16 mouse cellular contexts compared by ENCODE assay signal in the genomic region with DNA sequence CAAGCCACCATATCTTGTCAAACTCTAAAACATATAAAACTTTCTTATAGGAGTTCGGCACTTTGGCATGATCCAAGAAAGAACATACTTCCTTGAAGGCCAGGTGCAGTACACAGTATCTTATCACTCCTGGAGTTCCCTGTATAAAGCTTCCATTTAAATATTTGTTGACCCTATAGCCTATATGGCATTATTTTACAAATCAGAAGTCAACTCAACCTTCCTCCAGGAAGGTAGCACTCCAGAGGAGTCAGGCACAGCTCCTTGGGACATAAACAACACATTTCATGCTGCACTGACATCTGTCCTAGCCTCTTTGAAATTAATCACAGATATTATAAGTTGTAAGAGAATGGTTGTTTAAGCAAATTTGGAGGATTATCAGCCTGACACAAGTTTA.
"Had no signal": no experiment of that assay in that cellular context is flagged by ENCODE, and none has a peak within 500 bp of the region (broad histone marks: within the 10 kb centered on the region; RNA-seq: fewer than 3 reads in every experiment).

No protein-coding gene starts in this region.

- H3K9me3 ChIP-seq: neural tube, embryonic 12.5 days; neural tube, embryonic 13.5 days; neural tube, embryonic 15.5 days; stomach, embryonic 15.5 days had no signal

- H3K4me1 ChIP-seq: neural tube, embryonic 12.5 days; neural tube, embryonic 13.5 days; neural tube, embryonic 15.5 days; stomach, embryonic 15.5 days had no signal

- H3K4me3 ChIP-seq: neural tube, embryonic 12.5 days; neural tube, embryonic 13.5 days; neural tube, embryonic 15.5 days; stomach, embryonic 15.5 days had no signal

- H3K27ac ChIP-seq: neural tube, embryonic 12.5 days; neural tube, embryonic 13.5 days; neural tube, embryonic 15.5 days; stomach, embryonic 15.5 days had no signal

- H3K36me3 ChIP-seq: neural tube, embryonic 12.5 days; neural tube, embryonic 13.5 days; neural tube, embryonic 15.5 days; stomach, embryonic 15.5 days had no signal

- H3K9ac ChIP-seq: neural tube, embryonic 12.5 days; neural tube, embryonic 13.5 days; neural tube, embryonic 15.5 days; stomach, embryonic 15.5 days had no signal

- H3K4me2 ChIP-seq: neural tube, embryonic 12.5 days; neural tube, embryonic 13.5 days; neural tube, embryonic 15.5 days; stomach, embryonic 15.5 days had no signal

- H3K27me3 ChIP-seq: neural tube, embryonic 12.5 days; neural tube, embryonic 13.5 days; neural tube, embryonic 15.5 days; stomach, embryonic 15.5 days had no signal

- DNase-seq: retina, postnatal 1 day; right cerebral cortex, adult 18-20 months; right cerebral cortex, postnatal 14 days; right cerebral cortex, postnatal 25 days; right cerebral cortex, postnatal 4 days; spleen, adult 18-20 months; thymus, adult 18-20 months; thymus, adult 2 months; thymus, postnatal 14 days; thymus, postnatal 25 days; thymus, postnatal 36 days; thymus, postnatal 4 days had no signal
